Mouse (Mus musculus) left cerebral cortex, adult 2 months (tissue): ENCODE results near the gene Inka1. TPM values are rescaled to one million over a fixed set of nuclear protein-coding genes. Genes with fewer than 3 reads are reported as not detected.
A peak's percentile ranks its signal among the peaks of the same experiment; 100 is the strongest.

Source experiments
- DNase-seq, 2 experiments: peaks; one replicate each; pipeline ENCODE4 v3.0.0; 2021 to 2022; ENCODE audit warnings: low spot score in 2 of 2, mixed read lengths in 1 of 2; ENCODE audit errors: extremely low spot score in 1 of 2
- H3K27ac ChIP-seq: fragments of 200-600 bp; 2 replicates; pipeline ENCODE4 v1.8.1; 2022
- H3K4me3 ChIP-seq: fragments of 200-600 bp; 2 replicates; pipeline ENCODE4 v1.8.1; 2022
- CTCF ChIP-seq: fragments of 200-600 bp; IDR thresholded peaks from 2 replicates; pipeline ENCODE4 v1.8.1; 2022; ENCODE audit warnings: antibody characterized with exemption, mild to moderate bottlenecking, moderate library complexity
- intact Hi-C: fragments of 180-260 bp; cut with DNase I; formaldehyde crosslinking; loops from one replicate; pipeline ENCODE4 v1.15.1; 2025
- total RNA-seq, 2 experiments: library from RNA; stranded (reverse); gene quantifications; 2 replicates each; pipeline ENCODE4 v1.2.3; 2021

The Inka1 gene
- total RNA-seq, 2 experiments from 2014 or later = 2.8 to 4.0 TPM

GRCm38 (mm10) chr9:107949184-107949921, 36.3 kb downstream of the Inka1 start:
- TF ChIP-seq CTCF = no peak
- no peak for DNase-seq
- Histone ChIP-seq H3K4me3 (no peak overlapping the region), H3K27ac (no peak overlapping the region)
- intact Hi-C loops = no loop called here

- TF ChIP-seq CTCF = no peak
- intact Hi-C loops = no loop called here
- H3K4me3 ChIP-seq = no peak overlapping the region
- peak overlapping the region; percentile 67 for H3K27ac ChIP-seq
- DNase-seq = no peak
These were observed 38.2 kb downstream of the Inka1 start for GRCm38 (mm10) chr9:107947241-107948194.

GRCm38 (mm10) chr9:107936831-107937230, 48.8 kb downstream of the Inka1 start:
- DNase-seq = no peak

GRCm38 (mm10) chr9:107936215-107936822, 49.4 kb downstream of the Inka1 start:
- intact Hi-C loops = loop anchor here (2.0 kb wide), 1 partner anchor 26 kb away; no protein-coding TSS in a partner anchor
- peak overlapping the region; percentile 57 for H3K4me3 ChIP-seq
- H3K27ac ChIP-seq = peak overlapping the region; percentile 98
- DNase-seq = peak; percentile 60 to 66
- no peak for TF ChIP-seq CTCF

More at GRCm38 (mm10) chr9:107936831-107937230, 48.8 kb downstream of the Inka1 start:
- intact Hi-C loops = loop anchor here (2.0 kb wide), 1 partner anchor 26 kb away; no protein-coding TSS in a partner anchor
- no peak for TF ChIP-seq CTCF
- Histone ChIP-seq H3K27ac (peak overlapping the region; percentile 98), H3K4me3 (peak overlapping the region; percentile 57)

- TF ChIP-seq CTCF = no peak
- intact Hi-C loops = loop anchor here (2.0 kb wide), 1 partner anchor 27 kb away; no protein-coding TSS in a partner anchor
- DNase-seq = peak; percentile 67 to 70
- Histone ChIP-seq H3K27ac (peak overlapping the region; percentile 98), H3K4me3 (peak overlapping the region; percentile 57)
These were observed 49.9 kb downstream of the Inka1 start for GRCm38 (mm10) chr9:107935790-107936214.

GRCm38 (mm10) chr9:107935374-107935773, 50.3 kb downstream of the Inka1 start, which contains the start of gene Camkv:
Camkv (plus strand) TSS chr9:107935674.
- Histone ChIP-seq H3K4me3 (peak within 1 kb of the TSS; percentile 57), H3K27ac (peak within 1 kb of the TSS; percentile 98)
- intact Hi-C loops = no loop called here
- no peak for DNase-seq
- TF ChIP-seq CTCF = no peak

Other genes starting within 250 kb of the Inka1 start
- 100 to 1,000 TPM; 146 to 147 TPM for gene Rbm5, start 214.9 kb downstream of the Inka1 start, total RNA-seq
- gene Rbm6, start 112.6 kb downstream of the Inka1 start, total RNA-seq = 10 to 100 TPM; 66.5 to 68.4 TPM
- gene Mon1a, start 97.7 kb downstream of the Inka1 start, total RNA-seq = 10 to 100 TPM; 24.3 to 26.7 TPM
- gene Mst1r, start 79.0 kb downstream of the Inka1 start, total RNA-seq = under 1 TPM; 0.68 to 0.91 TPM
- gene Actl11, start 57.4 kb downstream of the Inka1 start, total RNA-seq = not detected
- gene Camkv, start 50.2 kb downstream of the Inka1 start, total RNA-seq = 100 to 1,000 TPM; 330 to 356 TPM
- gene Traip, start 35.7 kb downstream of the Inka1 start, total RNA-seq = 10 to 100 TPM in 1 of 2 experiments, 1 to 10 TPM in 1; 9.5 to 10.9 TPM
- gene Uba7, start 10.4 kb downstream of the Inka1 start, total RNA-seq = 1 to 10 TPM; 2.6 to 3.8 TPM
- gene Gm20661, start 2.8 kb downstream of the Inka1 start, total RNA-seq = under 1 TPM; 0.28 to 0.66 TPM
- gene Cdhr4, start 6.6 kb upstream of the Inka1 start, total RNA-seq = 1 to 10 TPM; 1.3 to 2.3 TPM
- gene Gm20662, start 10.5 kb upstream of the Inka1 start, total RNA-seq = 1 to 10 TPM; 1.2 to 2.4 TPM
- gene Ip6k1, start 16.6 kb upstream of the Inka1 start, total RNA-seq = 100 to 1,000 TPM; 205 to 207 TPM
- gene Gmppb, start 63.4 kb upstream of the Inka1 start, total RNA-seq = 10 to 100 TPM; 16.5 to 17.4 TPM
- gene Amigo3, start 67.3 kb upstream of the Inka1 start, total RNA-seq = 1 to 10 TPM; 1.9 to 2.1 TPM
- gene Mst1, start 94.6 kb upstream of the Inka1 start, total RNA-seq = not detected
- 100 to 1,000 TPM; 107 to 108 TPM for gene Rnf123, start 97.5 kb upstream of the Inka1 start, total RNA-seq
- 10 to 100 TPM; 31.0 to 31.8 TPM for gene Apeh, start 108.7 kb upstream of the Inka1 start, total RNA-seq
- gene Bsn, start 204.5 kb upstream of the Inka1 start, total RNA-seq = 100 to 1,000 TPM; 300 to 320 TPM